Mouse (Mus musculus): ENCODE data around the gene Mpeg1.

DNA sequence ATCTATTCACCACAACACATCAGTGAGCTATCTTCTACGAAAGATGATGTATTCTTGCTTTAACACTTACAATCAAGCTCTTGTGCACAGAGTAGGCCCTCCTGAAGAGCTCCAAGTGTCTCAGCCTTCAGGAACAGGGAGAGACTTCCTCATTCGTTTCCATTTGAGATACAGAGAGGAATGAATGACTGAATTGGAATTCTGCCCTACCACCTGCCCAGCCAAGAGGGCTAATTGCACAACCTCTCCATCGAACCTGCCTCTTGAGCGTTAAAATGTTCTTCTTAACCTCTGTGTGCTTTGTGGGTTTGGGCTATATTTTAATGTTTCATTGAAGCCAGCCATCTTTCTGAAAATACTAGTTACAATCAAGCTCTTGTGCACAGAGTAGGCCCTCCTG, 4.1 kb downstream of the Mpeg1 start:
- TF ChIP-seq POLR2A (IDR thresholded peaks at IDR 0.05; ENCODE audit: control insufficient read depth, extremely low read depth, insufficient read depth, low read length, poor library complexity) (no peak), CTCF (IDR thresholded peaks at IDR 0.05; ENCODE audit: borderline replicate concordance, control insufficient read depth, extremely low read depth, insufficient read depth, low read length, poor library complexity) (no peak)
